Mouse (Mus musculus) lung, postnatal 0 days (tissue): Measurements from ENCODE around the gene Pum3. TPM values are rescaled to one million over a fixed set of nuclear protein-coding genes. Genes with fewer than 3 reads are reported as not detected.

Source experiments
- ATAC-seq: fragments of 200-750 bp; cut with Nextera tagmentation; 2 replicates; pipeline ENCODE4 v1.8.0; 2017; ENCODE audit warnings: moderate library complexity
- DNase-seq: peaks from one replicate; pipeline ENCODE4 v3.0.0-alpha.2; 2016; ENCODE audit warnings: low spot score
- H3K27ac ChIP-seq: fragments of 300-500 bp; sonication (generic); 2 replicates; pipeline ENCODE4 v1.5.1; 2014; ENCODE audit warnings: antibody characterized with exemption, mild to moderate bottlenecking, low read length, mixed read lengths
- H3K27me3 ChIP-seq: fragments of 300-500 bp; sonication (generic); replicated peaks from 2 replicates; pipeline ENCODE4 v1.6.1; 2014; ENCODE audit warnings: low read length, mixed read lengths; ENCODE audit not compliant: insufficient read depth
- H3K36me3 ChIP-seq: fragments of 300-500 bp; sonication (generic); 2 replicates; pipeline ENCODE4 v1.6.1; 2014; ENCODE audit warnings: low read length, mixed read lengths; ENCODE audit not compliant: insufficient read depth
- H3K4me1 ChIP-seq: fragments of 300-500 bp; sonication (generic); 2 replicates; pipeline ENCODE4 v1.6.1; 2014; ENCODE audit warnings: antibody characterized with exemption, low read depth, low read length, mixed read lengths; ENCODE audit not compliant: insufficient read depth
- H3K4me2 ChIP-seq: fragments of 300-500 bp; sonication (generic); replicated peaks from 2 replicates; pipeline ENCODE4 v1.6.1; 2014; ENCODE audit warnings: low read depth, mild to moderate bottlenecking, low read length, moderate library complexity, mixed read lengths
- H3K4me3 ChIP-seq: fragments of 300-500 bp; sonication (generic); 2 replicates; pipeline ENCODE4 v1.5.1; 2014; ENCODE audit warnings: low read depth, low read length
- H3K9ac ChIP-seq: fragments of 300-500 bp; sonication (generic); replicated peaks from 2 replicates; pipeline ENCODE4 v1.6.1; 2014; ENCODE audit warnings: low read depth, mild to moderate bottlenecking
- H3K9me3 ChIP-seq: fragments of 300-500 bp; sonication (generic); 2 replicates; pipeline ENCODE4 v1.6.1; 2016; ENCODE audit warnings: low read length, mixed read lengths
- CTCF ChIP-seq: IDR thresholded peaks from 2 replicates; pipeline ENCODE4 v1.5.1; 2016; ENCODE audit warnings: antibody characterized with exemption, mild to moderate bottlenecking
- EP300 ChIP-seq: IDR thresholded peaks from 2 replicates; pipeline ENCODE4 v1.6.1; 2016; ENCODE audit warnings: antibody characterized with exemption, mild to moderate bottlenecking, control low read depth
- WGBS: fragments of 180-500 bp; shearing (Covaris S2); extraction: QIAGEN DNeasy Blood & Tissue Kit; methylation state at CpG from one replicate; pipeline ENCODE4 v1.1.7; 2014; 5-methylcytosine and 5-hydroxymethylcytosine counted together
- polyA plus RNA-seq: library from polyadenylated mRNA; unstranded; fragments of >200 nt; fragmentation: Nextera tagmentation; extraction: Ambion mirVana; gene quantifications from 2 replicates; pipeline ENCODE4 v1.2.1, GENCODE M21; 2015

The Pum3 gene
- polyA plus RNA-seq, 1 experiment from 2014 or later: 41.1 TPM

DNA sequence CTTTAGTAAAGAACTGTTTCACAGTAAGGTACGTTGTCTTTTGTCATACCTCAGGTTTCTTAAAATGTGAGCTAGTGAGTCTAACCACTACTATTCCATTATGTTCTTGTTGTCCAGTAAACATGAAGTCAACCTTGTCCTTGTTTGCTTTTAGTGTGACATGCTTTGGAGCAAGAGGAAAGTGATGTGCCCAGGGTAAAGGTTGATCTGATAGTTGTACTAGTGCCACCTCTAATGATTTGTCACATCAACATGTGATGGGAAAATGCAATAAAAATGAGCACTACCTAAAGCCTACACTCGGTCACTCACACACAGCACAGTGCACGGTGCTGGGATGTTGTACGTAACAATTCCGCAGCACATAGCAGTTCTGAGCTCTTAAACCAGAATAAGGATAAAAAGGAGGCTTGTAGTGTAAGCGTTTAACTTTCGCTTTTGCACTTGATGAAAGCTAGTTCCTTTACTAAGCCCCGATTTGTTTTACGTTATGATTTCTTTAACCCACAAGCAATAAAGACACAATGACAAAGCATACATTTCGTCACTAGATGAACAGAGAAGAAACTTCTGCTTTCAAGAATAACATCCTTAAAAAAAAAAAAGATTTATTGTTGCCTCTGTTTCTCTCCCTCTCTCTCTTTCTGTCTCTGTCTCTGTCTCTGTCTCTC, 8.5 kb upstream of the Pum3 start:
- H3K9me3 ChIP-seq: no peaks in the 10 kb centered on the region
- 74% methylated on average over 10 of the region's 10 CpGs for WGBS
- H3K27ac ChIP-seq: no peak overlapping the region
- H3K36me3 ChIP-seq: no peaks in the 10 kb centered on the region
- H3K4me2 ChIP-seq: no peak overlapping the region
- no peaks in the 10 kb centered on the region for H3K27me3 ChIP-seq
- no peaks in the 10 kb centered on the region for H3K4me1 ChIP-seq
- H3K4me3 ChIP-seq: no peak overlapping the region
- DNase-seq (no peak), ATAC-seq (no peak)
- H3K9ac ChIP-seq: no peak overlapping the region
- TF ChIP-seq EP300: no peak
- no peak for TF ChIP-seq CTCF

DNA sequence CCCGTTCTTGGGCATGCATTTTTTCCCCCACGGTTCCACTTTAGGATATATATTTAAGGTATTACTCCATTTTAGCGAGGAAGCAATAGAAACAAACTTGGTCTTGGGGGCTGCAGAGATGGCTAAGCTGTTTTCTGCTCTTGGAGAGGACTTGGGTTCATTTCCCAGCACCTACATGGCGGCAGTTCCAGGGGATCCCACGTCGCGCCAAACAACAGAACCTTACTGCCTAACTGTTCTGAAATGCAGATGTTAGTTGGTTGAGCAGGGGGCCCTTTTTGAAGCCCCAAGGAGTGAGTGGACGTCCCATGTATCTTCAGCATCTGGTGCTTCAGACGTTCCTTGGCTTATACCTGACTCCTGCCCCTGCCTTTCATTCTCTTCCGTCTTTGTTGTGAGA, 781 bp upstream of the Pum3 start:
- Histone ChIP-seq H3K9ac (peak overlapping the region; percentile 72), H3K27ac (peak overlapping the region; percentile 92), H3K4me2 (peak overlapping the region; percentile 66), H3K4me3 (peak overlapping the region; percentile 86), H3K36me3 (0 out of 2 replicates have a peak, but pooled peaks cover 1% of the 10 kb centered on the region), H3K4me1 (peaks cover 12% of the 10 kb centered on the region; the same call in 1 of the 2 replicates), H3K27me3 (no peaks in the 10 kb centered on the region), H3K9me3 (no peaks in the 10 kb centered on the region)
- no peak for DNase-seq
- ATAC-seq: no peak
- TF ChIP-seq CTCF (no peak), EP300 (no peak)
- 0% methylated on average over 10 of the region's 10 CpGs for WGBS

- peak overlapping the region; percentile 86 for H3K4me3 ChIP-seq
- H3K36me3 ChIP-seq: 0 out of 2 replicates have a peak, but pooled peaks cover 8% of the 10 kb centered on the region
- peak overlapping the region; percentile 71 for H3K9ac ChIP-seq
- WGBS: 4% methylated on average over 16 of the region's 16 CpGs
- H3K9me3 ChIP-seq: no peaks in the 10 kb centered on the region
- no peak for TF ChIP-seq CTCF
- no peak for TF ChIP-seq EP300
- peak overlapping the region; percentile 85 for H3K4me2 ChIP-seq
- H3K27me3 ChIP-seq: no peaks in the 10 kb centered on the region
- H3K27ac ChIP-seq: peak overlapping the region; percentile 79
- DNase-seq (peak; percentile 42), ATAC-seq (peak; percentile 1; the same call in 1 of the 2 replicates)
- peaks cover 12% of the 10 kb centered on the region; the same call in 1 of the 2 replicates for H3K4me1 ChIP-seq
These were observed 344 bp downstream of the Pum3 start for GRCm38 (mm10) chr19:27429281-27429680.

DNA sequence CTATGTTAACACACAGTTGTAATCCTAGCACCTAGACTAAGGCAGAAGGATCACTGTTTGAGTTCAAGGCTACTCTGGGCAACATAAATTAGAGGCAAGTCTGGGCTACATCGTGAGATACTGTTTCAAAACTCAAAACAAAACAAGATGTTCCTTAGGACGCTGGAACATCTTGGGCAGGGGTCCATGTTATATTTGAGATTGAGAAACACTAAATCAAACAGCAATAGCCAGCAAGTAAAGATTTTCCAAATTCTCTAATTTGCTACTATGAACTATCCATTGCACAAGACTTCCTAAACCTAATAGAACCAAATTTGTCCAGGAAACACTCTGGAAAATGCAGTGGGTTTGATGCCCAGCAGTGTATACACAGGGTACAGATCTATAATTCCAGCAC, 1.8 kb downstream of the Pum3 start:
- Histone ChIP-seq H3K27ac (no peak overlapping the region), H3K9me3 (no peaks in the 10 kb centered on the region), H3K36me3 (0 out of 2 replicates have a peak, but pooled peaks cover 8% of the 10 kb centered on the region), H3K4me3 (no peak overlapping the region), H3K27me3 (no peaks in the 10 kb centered on the region), H3K9ac (no peak overlapping the region), H3K4me1 (peaks cover 12% of the 10 kb centered on the region; the same call in 1 of the 2 replicates), H3K4me2 (no peak overlapping the region)
- peak; percentile 63 for DNase-seq
- WGBS: 64% methylated on average over 2 of the region's 2 CpGs
- ATAC-seq: no peak
- peak; percentile 75 for TF ChIP-seq EP300
- no peak for TF ChIP-seq CTCF

DNA sequence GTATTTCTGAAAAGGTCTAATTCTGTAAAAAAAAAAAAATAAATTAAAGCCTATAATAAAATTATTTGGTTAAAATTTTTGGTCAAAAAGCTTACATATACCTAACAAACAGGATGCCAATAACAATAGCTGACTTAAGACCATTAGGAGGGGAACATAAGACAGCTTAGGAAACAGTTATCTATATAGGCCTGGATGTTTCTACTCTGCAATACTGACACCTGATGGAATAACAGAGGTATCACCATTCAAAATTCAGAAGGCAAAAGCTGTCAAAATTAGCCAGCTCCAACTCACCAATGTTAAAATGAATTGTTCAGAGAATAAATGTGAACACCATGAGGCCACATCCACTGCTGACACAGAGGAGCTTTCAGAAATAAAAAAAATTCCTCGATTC, 3.2 kb downstream of the Pum3 start:
- Histone ChIP-seq H3K9me3 (no peaks in the 10 kb centered on the region), H3K9ac (no peak overlapping the region), H3K4me1 (peaks cover 12% of the 10 kb centered on the region; the same call in 1 of the 2 replicates), H3K27me3 (no peaks in the 10 kb centered on the region), H3K4me3 (no peak overlapping the region), H3K27ac (no peak overlapping the region), H3K36me3 (peaks cover 16% of the 10 kb centered on the region; the same call in 1 of the 2 replicates), H3K4me2 (no peak overlapping the region)
- ATAC-seq (no peak), DNase-seq (peak; percentile 68)
- 58% methylated on average over 1 of the region's 1 CpGs for WGBS
- TF ChIP-seq EP300 (no peak), CTCF (peak; percentile 60)

DNA sequence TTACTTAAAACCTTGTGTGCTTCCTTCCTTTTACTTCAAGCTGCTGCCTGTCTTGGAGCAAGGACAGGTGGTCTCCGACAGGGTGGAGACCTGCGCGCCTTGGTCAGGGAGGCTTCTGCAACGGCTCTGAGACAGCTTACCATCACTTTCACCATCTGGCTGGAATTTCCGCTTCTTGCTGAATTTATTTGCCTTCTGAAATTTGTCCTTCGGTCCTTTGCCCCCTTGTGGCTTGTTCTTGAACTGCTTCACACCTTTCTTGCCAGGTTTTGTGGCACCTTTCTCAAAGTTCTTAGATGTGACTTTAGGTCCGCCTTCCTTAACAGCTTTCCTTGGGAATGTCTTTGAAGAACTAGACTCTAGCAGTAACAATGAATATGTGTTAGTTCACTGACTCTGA, 4.0 kb downstream of the Pum3 start:
- H3K4me3 ChIP-seq: no peak overlapping the region
- WGBS: 50% methylated on average over 7 of the region's 7 CpGs
- peaks cover 9% of the 10 kb centered on the region; the same call in 1 of the 2 replicates for H3K4me1 ChIP-seq
- H3K9ac ChIP-seq: no peak overlapping the region
- TF ChIP-seq CTCF (peak; percentile 74), EP300 (no peak)
- peaks cover 22% of the 10 kb centered on the region; the same call in 1 of the 2 replicates for H3K36me3 ChIP-seq
- H3K9me3 ChIP-seq: no peaks in the 10 kb centered on the region
- DNase-seq: peak; percentile 53
- ATAC-seq: no peak
- H3K27ac ChIP-seq: no peak overlapping the region
- no peaks in the 10 kb centered on the region for H3K27me3 ChIP-seq
- H3K4me2 ChIP-seq: no peak overlapping the region
